Comparison of ENCODE assay signal across 28 mouse cellular contexts in genomic region chr19:54112691-54113090, GRCm38 (mm10).
"Had no signal": no experiment of that assay in that cellular context is flagged by ENCODE, and none has a peak within 500 bp of the region (broad histone marks: within the 10 kb centered on the region; RNA-seq: fewer than 3 reads in every experiment).

No protein-coding gene starts in this region.

- H3K36me3 ChIP-seq: embryonic facial prominence, embryonic 10.5 days; embryonic facial prominence, embryonic 12.5 days; embryonic facial prominence, embryonic 13.5 days; embryonic facial prominence, embryonic 15.5 days; forebrain, embryonic 10.5 days; forebrain, embryonic 12.5 days; forebrain, embryonic 15.5 days had no signal

- DNase-seq: cerebellum, adult 2 months; cerebellum, adult 8-10 months; cerebellum, adult 9-10 months; cerebellum, adult 9-11 months; cerebellum, postnatal 10 days; cerebellum, postnatal 14 days; cerebellum, postnatal 25 days; cerebellum, postnatal 36 days; embryo, embryonic 11 days; forebrain, postnatal 0 days; gastrocnemius, adult 2 months; gastrocnemius, postnatal 10 days; gastrocnemius, postnatal 14 days; gastrocnemius, postnatal 25 days; gastrocnemius, postnatal 36 days; heart, adult 18-20 months; heart, adult 2 months had no signal

- H3K27me3 ChIP-seq: forebrain, embryonic 13.5 days; forebrain, embryonic 15.5 days had no signal

- H3K27ac ChIP-seq: embryonic facial prominence, embryonic 10.5 days; embryonic facial prominence, embryonic 12.5 days; embryonic facial prominence, embryonic 13.5 days; embryonic facial prominence, embryonic 15.5 days; forebrain, embryonic 10.5 days; forebrain, embryonic 12.5 days; forebrain, embryonic 13.5 days; forebrain, embryonic 15.5 days; gastrocnemius, adult 2 months; heart, adult 2 months had no signal

- H3K4me3 ChIP-seq: embryonic facial prominence, embryonic 10.5 days; embryonic facial prominence, embryonic 12.5 days; embryonic facial prominence, embryonic 13.5 days; embryonic facial prominence, embryonic 15.5 days; erythroblast, embryonic 14.5 days; forebrain, embryonic 10.5 days; forebrain, embryonic 12.5 days; forebrain, embryonic 13.5 days; forebrain, embryonic 15.5 days; gastrocnemius, adult 2 months; heart, adult 2 months had no signal

- H3K4me1 ChIP-seq: embryonic facial prominence, embryonic 15.5 days had no signal

- H3K9me3 ChIP-seq: embryonic facial prominence, embryonic 10.5 days; embryonic facial prominence, embryonic 12.5 days; embryonic facial prominence, embryonic 13.5 days; embryonic facial prominence, embryonic 15.5 days; forebrain, embryonic 10.5 days; forebrain, embryonic 12.5 days; forebrain, embryonic 13.5 days; forebrain, embryonic 15.5 days had no signal

- ATAC-seq: forebrain, embryonic 13.5 days; forebrain, embryonic 14.5 days; forebrain, embryonic 15.5 days; forebrain, embryonic 16.5 days; forebrain, postnatal 0 days had no signal

- H3K4me2 ChIP-seq: embryonic facial prominence, embryonic 12.5 days; embryonic facial prominence, embryonic 13.5 days; embryonic facial prominence, embryonic 15.5 days; forebrain, embryonic 12.5 days; forebrain, embryonic 13.5 days; forebrain, embryonic 15.5 days had no signal

- H3K9ac ChIP-seq: embryonic facial prominence, embryonic 12.5 days; embryonic facial prominence, embryonic 13.5 days; embryonic facial prominence, embryonic 15.5 days; forebrain, embryonic 12.5 days; forebrain, embryonic 13.5 days; forebrain, embryonic 15.5 days; forebrain, postnatal 0 days had no signal
